Mouse (Mus musculus): ENCODE data around the gene Acd.

Gene Acd

DNA sequence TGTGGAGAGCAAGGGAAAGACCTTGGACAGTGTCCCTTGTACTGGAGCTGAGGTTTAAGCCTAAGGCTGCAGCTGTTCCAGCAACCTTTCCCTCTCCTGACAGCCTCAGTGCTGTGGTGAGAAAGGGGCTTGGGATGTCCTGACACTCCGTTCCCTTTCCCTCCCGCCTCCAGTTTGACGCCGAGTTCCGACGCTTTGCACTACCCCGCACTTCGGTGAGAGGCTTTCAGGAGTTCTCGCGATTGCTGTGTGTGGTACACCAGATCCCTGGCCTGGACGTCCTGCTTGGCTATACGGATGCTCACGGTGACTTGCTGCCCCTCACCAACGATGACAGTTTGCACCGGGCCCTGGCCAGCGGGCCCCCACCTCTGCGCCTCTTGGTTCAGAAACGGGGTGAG lies 1.1 kb upstream of the Acd start:
- no peak for DNase-seq (ENCODE audit: low read depth in 1 of 2, low spot score in 2 of 2)

DNA sequence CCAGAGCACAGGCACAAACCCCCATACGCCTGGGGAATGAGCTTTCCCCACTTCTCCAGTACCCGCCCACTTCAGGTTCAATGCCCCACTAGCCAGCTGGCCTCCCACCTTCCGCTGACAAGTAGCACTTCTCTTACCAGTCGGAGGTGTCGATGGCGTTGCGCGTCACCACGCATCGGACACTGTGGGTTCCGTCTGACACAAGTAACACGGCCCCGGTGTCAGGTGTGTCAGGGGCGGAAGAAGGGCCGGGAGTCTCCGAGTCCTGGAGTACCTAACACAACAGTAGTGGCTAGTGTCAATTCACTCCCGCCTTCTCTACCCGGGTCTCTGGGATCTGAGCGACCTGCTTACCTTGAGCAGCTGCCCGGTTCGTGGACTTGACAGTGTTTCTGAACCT lies 336 bp downstream of the Acd start:
- peak in 1 of 2 experiments; percentile 29 for DNase-seq (ENCODE audit: low read depth in 1 of 2, low spot score in 2 of 2)

DNA sequence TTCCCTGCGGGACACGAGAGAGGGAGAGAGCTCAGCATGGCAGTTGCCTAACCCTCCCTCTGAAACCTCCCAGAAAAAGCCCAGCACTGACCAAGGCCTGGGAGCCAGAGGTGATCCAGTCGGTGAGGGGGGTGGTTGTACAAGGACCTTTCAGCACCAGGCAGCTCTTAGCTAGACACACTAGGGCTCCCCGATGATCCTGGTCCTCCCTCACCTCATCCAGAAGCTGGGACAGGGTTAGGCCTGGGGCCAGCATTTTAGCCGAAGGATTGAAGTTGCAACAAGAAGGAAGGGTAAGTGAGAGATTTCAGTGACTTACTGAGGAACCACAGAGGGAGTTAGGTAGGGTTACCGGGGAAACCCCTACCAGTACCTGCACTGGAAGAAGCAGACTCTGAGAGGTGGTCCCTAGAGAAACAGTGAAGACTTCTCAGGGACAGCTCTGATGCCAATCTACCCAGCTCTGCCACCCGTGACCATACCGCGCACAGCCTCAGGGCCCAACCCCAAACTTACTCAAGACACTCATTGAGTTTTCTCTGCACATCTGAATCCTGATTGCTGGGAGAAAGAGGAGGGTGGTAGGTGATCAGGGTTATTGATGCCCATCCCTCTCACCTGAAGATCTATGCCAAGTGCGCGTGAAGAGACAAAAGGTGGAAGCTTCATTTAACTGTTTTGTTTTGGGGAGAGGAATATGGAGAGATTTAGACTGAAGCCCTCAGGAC lies 1.2 kb downstream of the Acd start:
- DNase-seq (ENCODE audit: low read depth in 1 of 2, low spot score in 2 of 2): no peak

DNA sequence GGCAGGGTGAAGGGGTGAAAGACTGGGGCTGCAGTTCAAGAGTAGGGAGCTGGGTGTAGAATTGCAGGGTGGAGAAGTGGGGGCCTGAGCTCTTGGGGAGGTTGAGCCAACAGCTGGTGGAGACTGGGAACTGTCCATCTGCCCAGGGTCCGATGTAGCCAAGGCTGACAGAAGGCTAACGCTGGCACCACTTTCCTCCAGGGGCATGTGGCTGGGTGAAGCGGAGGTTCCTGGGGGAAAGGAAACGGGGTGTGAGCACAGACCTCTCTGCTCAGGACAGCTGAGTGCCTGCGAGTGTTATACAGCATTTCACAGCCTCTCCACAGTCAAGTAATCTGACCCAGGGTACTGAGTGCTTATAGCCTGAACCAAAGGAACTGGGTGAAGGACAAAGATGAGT lies 2.2 kb downstream of the Acd start:
- DNase-seq (ENCODE audit: low read depth in 1 of 2, low spot score in 2 of 2): no peak

DNA sequence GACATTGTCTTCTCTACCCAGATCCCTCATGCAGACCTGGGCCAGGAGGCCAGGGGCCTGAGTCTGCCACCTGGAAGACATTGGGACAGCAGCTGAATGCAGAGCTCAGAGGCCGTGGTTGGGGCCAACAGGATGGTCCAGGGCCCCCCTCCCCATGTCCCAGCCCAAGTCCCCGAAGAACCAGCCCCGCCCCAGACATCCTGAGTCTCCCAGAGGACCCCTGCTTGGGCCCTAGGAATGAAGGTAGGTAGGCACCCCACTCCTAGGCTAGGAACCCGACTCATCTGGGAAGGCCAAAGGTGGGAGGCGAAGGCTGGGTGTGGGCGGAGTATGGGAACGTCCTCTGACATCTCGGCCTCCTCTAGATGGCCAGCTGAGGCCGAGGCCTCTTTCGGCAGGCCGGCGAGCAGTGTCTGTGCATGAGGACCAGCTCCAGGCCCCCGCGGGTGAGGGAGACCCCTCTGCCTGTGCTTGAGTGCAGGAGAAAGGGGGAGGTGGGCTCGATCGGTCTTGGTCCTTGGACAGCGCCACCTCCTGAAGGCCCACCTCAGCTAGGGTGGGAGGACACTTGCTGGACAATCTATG lies 3.6 kb downstream of the Acd start:
- no peak for DNase-seq (ENCODE audit: low read depth in 1 of 2, low spot score in 2 of 2)

DNA sequence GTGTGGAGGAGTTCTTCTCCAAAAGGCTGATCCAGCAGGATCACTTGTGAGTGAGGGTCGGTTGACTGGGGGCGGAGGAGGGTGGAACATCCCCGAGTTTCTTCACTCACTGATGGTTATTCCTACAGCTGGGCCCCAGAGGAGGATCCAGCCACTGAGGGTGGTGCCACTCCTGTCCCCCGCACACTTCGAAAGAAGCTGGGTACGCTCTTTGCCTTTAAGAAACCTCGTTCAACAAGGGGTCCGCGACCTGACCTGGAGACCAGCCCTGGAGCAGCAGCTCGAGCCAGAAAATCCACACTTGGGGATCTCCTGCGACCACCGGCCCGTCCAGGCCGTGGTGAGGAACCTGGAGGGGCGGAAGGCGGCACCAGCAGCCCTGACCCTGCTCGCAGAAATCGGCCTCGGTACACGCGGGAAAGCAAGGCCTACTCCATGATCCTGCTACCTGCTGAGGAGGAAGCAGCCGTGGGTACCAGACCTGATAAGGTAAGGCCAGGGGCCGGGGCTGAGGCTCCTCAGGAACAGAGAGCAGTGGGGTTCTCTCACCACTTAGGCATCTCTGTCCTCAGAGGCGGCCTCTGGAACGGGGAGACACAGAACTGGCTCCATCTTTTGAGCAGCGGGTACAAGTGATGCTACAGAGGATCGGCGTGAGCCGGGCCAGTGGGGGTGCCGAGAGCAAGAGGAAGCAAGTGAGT lies 5.7 kb downstream of the Acd start:
- no peak for DNase-seq (ENCODE audit: low read depth in 1 of 2, low spot score in 2 of 2)

DNA sequence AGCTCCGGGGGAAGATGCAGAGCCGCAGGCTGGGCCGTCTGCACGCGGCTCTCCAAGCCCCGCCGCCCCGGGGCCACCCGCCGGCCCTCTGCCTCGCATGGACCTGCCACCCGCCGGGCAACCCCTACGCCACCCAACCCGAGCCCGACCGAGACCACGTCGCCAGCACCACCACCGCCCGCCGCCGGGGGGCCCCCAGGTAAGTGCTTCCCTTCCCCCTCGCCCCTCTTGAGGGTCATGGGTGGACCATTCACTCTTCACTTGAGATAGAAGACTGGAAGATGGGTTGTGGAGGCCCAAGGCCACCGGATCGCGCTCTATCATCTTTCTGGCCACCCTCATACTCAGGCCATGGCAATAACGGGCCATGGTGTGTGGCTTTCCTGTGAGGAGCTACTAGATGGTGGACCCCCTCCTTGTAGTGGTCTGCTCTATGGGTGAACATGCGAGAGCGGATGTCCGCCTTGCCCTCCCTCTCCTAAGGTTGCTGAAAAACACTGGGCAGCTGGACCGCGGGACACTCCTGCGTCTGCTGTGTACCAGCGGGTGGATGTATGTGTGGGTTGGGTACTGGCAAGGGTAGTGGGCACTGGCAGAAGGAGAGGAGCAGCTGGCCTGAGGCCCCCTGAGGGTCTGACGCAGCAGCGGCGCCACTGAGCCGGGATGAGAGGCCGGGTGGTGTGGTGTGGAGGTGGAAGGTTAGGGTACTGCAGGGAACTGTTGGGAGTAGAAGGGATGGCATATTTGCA lies 6.7 kb downstream of the Acd start:
- DNase-seq (ENCODE audit: low read depth in 1 of 2, low spot score in 2 of 2): no peak

DNA sequence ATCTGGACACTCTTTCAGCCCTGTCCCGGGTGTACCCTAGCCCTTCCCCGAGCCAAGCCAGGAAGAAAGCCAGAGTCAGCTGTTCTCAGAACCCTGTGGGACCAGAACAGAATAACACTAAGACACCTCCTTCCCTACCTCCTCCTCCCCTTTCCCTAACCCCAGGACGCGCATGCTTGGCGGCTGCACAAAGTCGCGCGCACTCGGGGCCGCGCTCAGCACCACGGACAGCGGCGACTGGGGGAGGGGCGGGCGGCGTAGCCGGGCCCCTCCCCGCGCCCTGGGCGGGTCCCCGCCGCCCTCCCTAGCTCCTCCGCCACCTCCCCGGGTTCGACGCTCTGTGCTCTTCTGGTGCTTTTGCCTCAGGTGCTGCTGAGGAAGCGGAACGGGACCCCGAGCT lies 7.3 kb downstream of the Acd start:
- no peak for DNase-seq (ENCODE audit: low read depth in 1 of 2, low spot score in 2 of 2)

DNA sequence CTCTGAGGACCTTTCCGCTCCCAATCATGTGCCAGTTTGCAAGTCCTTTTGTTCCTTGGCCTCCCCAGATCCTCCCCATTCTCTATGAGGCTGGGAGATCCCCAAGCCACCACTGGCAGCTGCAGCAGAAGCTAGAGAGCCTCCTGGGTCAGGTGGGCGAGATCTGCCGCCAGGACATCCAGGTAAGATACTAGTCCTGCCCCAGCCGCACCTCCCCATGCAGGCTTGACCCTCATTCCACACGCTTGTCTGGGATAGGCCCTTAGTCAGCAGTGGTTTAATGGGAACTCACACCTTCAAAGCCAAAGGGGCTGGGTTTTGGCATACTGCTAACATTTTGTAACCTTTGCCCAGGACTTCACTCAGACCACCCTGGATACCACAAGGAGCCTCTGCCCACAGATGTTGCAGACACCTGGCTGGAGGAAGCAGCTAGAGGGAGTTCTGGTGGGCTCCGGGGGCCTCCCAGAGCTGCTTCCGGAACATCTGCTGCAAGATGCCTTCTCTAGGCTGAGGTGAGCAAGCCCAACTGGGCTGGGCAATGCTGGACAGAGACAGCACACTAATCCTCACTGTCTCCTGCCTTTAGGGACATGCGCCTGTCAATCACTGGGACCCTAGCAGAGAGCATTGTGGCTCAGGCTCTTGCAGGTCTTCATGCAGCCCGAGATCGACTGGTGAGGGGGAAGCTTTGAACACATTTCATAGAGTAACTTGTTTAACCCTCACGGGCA lies 8.3 kb downstream of the Acd start:
- no peak for DNase-seq (ENCODE audit: low read depth in 1 of 2, low spot score in 2 of 2)

DNA sequence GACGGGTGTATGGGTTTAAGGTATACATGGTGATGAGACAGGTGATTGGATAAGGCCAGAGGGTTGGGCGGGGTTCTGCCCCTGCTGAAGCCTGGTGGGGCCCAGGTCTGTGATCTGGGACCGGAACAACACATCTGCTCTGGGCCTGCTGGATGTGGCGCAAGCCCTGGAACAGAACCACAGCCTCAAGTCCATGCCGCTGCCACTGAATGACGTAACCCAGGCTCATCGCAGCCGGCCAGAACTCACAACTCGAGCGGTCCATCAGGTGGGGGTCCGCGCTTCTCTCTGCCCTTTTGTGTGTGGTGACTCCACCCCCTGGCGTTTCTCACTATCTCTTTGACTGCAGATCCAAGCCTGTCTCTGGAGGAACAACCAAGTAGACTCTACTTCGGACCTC lies 9.9 kb downstream of the Acd start:
- no peak for DNase-seq (ENCODE audit: low read depth in 1 of 2, low spot score in 2 of 2)

DNA sequence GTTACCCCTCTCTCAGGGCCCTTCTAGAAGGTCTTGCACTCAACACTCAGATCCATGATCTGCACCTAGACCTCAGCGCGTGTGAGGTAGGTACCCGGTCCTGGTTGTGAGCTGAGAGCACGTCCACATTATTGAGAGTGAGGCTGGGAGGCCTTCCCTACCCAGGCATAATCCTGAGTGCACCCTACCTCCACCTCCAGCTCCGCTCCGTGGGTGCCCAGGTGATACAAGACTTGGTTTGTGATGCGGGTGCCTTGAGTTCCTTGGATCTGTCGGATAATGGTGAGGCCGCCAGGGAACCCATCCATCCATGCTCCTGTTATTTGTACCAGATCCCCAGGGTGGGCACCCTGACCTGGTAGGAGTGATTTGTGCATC lies 10.9 kb downstream of the Acd start:
- no peak for DNase-seq (ENCODE audit: low read depth in 1 of 2, low spot score in 2 of 2)

DNA sequence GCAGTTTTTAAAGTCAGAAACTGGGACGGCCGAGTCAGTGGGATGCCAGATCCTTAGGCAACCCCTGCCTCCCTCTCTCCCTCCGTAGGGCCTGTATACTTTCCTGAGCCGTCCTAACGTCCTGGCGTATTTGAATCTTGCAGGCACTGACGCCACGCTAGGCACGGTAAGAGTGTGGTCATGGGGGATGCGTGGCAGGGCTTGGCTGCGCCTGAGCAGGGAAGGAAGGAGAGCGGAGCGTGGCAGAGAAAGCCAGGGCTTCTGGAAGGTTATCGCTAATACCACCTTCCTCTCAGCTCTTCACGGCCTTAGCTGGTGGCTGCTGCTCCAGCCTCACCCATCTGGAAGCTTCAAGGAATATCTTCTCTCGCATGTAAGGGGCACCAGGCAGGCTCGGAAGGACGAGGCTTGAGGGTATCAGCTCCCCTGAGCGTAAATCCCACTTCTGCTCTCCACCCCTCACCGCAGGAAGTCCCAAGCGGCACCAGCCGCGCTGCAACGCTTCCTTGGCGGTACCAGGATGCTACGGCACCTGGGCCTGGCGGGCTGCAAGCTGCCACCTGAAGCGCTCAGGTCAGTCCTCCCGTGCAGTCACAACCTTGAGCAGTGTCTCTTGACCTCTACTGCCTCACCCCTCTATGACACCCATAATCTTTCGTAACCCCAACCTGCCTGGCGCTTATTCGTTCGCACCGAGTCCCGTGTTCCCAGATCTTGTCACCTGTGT lies 11.5 kb downstream of the Acd start:
- no peak for DNase-seq (ENCODE audit: low read depth in 1 of 2, low spot score in 2 of 2)

DNA sequence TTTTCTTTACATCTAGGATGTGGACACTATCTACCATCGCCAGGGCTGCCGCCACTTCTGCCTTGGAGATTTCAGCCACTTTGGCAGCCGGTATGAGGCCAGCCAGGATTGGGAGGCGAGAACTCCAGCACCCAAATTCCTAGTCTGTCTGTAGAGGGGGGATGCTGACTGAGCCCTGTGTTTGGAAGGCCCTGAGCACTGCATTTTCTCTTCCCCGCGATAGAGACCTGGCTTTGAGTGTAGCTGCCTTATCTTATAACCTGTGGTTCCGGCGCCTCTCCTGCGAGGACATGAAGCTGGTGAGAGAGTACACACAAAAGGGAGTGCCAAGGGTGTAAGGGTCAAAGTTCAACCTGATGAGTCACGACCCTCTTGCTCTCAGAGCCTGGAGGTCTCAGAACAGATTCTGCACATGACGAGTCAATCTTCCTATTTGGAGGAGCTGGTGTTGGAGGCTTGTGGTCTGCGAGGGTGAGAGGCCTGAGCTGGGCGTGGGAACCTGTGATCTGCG lies 12.6 kb downstream of the Acd start:
- no peak for DNase-seq (ENCODE audit: low read depth in 1 of 2, low spot score in 2 of 2)

DNA sequence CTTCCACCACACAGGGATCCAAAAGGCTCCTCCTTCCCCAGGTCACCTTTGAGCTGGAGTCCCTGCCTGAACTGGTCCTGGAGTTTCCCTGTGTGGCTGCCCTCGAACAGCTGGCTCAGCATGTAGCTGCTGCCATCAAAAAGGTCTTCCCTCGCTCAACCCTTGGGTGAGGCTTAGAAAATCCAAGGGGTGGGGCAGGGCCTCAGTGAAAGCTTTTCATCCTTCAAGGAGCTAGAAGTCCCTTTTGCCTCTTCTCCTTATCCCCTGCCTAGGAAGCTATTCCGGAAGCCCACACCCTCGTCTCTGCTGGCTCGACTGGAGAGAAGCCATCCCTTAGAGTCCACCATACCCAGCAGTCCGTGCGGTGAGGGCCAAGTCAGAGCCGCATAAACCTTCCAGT lies 13.4 kb downstream of the Acd start:
- DNase-seq (ENCODE audit: low read depth in 1 of 2, low spot score in 2 of 2): no peak

DNA sequence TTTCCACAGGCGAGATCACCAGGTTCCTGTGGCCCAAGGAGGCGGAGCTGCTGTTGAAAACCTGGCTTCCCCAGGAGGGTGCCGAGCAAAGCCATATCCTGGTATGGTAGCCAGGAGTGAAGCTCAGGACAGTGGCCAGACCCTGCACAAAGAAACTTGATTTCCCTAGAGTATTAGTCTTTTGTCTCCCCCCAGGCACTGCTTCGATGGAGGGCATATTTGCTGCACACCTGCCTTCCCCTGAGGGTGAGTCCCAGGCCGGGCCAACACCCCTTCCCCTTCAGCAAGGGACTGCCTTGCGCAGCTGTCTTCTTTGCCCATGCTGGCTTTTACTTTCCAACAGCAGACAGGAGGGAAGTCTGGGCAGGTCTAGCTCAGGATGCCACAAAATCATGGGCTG lies 14.4 kb downstream of the Acd start:
- DNase-seq (ENCODE audit: low read depth in 1 of 2, low spot score in 2 of 2): no peak

DNA sequence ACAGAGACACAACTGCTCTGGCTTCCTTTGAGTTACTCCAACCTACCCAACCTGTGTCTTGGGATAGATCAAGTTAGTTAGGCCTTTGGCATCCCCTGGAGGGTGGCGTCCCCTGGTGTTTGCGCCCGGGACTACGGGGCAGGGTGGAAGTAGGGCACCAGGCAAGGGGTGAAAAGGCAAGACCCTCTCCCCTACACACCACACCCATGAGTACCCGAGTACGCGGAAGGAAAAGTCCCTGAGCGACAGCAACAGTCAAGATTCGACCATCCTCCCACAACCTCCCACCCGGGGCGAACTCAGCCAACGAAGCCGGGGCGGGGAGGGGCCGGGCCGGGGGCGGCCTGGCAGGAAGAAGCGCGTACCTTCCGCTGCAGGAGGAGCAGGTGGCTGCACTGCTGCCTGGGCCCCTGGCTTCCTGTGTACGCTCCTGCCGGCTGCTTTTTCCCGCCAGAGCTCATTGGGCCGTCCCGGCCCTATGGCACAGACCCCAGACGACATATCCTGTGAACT lies 15.1 kb downstream of the Acd start, which contains the start of gene Carmil2:
Carmil2 (plus strand) TSS at position 479 of the 513 bp plus-strand sequence.
- peak in 1 of 2 experiments; percentile 47 for DNase-seq (ENCODE audit: low read depth in 1 of 2, low spot score in 2 of 2)

DNA sequence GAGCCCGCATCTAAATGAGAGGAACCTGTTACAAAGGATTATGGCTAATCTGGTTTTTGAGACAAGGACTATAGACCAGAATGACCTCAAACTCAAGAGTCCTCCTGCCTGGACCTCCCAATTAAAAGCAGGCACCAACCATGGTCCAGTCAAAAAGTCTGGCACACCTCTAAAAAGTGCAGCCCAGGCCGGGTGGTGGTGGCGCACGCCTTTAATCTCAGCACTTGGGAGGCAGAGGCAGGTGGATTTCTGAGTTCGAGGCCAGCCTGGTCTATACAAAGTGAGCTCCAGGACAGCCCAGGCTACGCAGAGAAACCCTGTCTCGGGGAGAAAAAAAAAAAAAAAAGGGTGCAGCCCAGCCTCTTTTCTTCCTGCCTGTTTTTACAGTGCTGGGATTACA lies 15.6 kb downstream of the Acd start:
- DNase-seq (ENCODE audit: low read depth in 1 of 2, low spot score in 2 of 2): no peak

DNA sequence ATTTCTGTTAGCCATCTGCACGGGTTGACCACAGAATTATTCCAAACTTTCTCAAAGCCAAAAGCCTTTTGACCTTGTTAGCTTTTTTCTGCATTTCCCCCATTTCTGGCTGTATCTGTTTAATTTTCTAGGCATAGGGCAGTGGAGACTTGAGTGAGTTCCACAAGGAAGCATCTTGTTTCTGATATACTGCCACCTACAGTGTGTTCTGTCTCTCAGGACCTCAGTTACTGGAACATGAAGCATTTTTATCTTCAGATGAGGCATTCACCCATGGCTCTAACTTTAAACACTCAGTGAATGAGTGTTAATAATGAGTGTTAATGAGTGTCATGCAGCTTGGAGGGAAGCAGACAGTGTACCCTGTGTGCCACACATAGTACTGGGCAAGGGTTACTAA lies 23.0 kb downstream of the Acd start:
- no peak for DNase-seq (ENCODE audit: low read depth in 1 of 2, low spot score in 2 of 2)

DNA sequence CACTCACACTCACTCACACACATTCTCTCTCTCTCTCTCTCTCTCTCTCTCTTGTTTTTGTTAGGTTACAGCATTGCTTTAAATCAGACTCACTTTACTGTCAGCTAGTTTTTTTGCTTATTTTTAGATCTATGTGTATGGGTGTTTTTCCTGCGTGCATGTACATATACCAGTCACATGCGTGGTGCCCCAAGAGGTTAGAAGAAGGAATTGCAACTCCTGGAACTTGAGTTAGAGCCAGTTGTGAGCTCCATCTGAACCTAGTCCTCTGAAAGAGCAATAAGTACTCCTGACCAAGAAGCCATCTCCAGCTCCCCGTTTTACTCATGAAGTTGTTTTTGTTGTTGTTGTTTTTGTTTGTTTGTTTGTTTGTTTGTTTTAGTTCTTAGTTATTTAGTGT lies 39.7 kb downstream of the Acd start:
- no peak for DNase-seq (ENCODE audit: low read depth in 1 of 2, low spot score in 2 of 2)

DNA sequence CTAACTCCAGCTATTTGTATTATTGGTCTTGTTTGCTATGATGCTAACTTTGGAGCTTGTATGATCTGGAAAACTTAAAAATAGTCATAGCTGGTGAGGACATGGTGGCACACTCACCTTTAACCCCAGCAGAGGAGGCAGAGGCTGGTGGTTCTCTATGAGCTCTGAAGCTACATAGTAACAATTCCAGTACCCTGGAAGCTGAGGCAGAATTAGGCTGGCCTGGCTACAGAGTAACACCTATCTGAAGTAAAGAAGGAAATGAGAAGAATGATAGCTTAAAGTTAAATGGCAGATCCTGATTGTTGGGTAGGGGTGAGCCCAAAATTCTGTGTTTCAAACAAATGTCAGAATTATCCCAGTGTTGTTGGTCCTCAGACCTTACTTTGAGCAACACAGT lies 43.3 kb downstream of the Acd start:
- DNase-seq (ENCODE audit: low read depth in 1 of 2, low spot score in 2 of 2): no peak
